Mouse (Mus musculus): ENCODE measurements around the gene Nedd4. TPM values are rescaled to one million over a fixed set of nuclear protein-coding genes. Genes with fewer than 3 reads are reported as not detected.
"Not testable (repeated sequence)": the region's sequence is repeated elsewhere in the genome, so short reads cannot be mapped to it uniquely, and the experiment has no call there.

Gene Nedd4
- polyA plus RNA-seq, 1 experiment from 2014 or later, result 142 TPM

DNA sequence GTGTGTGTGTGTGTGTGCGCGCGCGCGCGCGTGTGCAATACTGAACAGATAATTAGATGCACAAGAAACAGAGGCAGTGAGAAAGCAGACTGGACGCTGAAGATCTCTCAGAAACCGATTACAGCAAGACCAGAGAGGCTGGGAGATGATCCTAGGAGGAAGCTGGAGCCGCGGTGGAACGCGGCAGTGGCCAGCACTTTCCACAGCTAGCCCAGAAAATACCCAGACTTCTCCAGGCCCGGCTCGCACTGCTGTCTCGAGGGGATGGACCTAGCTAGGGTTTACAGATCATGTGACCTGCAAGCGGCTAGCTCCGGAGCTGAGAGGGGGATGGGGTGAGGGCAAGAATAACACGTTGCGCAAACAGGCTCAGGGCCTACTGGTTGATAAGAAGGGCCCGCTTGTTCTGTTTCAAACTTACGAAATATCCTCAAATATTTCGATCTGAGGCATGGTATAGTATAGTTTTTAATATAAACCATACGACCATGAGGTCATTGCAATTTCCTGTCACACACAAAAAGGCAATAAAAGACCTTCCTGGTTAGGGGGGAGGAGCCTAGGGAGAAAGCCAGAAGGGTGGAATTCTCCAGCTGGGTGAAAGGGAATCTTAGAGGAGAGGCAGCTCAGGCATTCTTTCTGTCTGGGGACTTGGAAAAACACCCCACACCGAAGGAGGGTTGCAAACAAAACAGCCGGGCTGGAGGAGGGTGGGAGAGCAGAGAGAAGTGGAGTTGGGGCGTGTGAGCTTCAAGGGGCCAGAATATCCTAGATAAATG is 22.1 kb upstream of the Nedd4 start:
- Histone ChIP-seq H3K27ac (ENCODE audit: low read depth, low read length) (peak overlapping the region; percentile 84), H3K9ac (ENCODE audit: low read depth, low read length) (no peak overlapping the region; the same call in 1 of the 2 replicates), H3K36me3 (ENCODE audit: control insufficient read depth, insufficient read depth) (no peaks in the 10 kb centered on the region), H3K4me1 (replicated peaks; ENCODE audit: control insufficient read depth, insufficient read depth, low read length) (peaks cover 8% of the 10 kb centered on the region; the same call in 1 of the 2 replicates), H3K4me2 (replicated peaks; ENCODE audit: low read depth) (peak overlapping the region; percentile 57), H3K4me3 (ENCODE audit: low read depth, low read length) (peak overlapping the region; percentile 20), H3K27me3 (replicated peaks; ENCODE audit: control insufficient read depth, insufficient read depth, low read length) (no peaks in the 10 kb centered on the region), H3K9me3 (ENCODE audit: control insufficient read depth) (no peaks in the 10 kb centered on the region)
- WGBS, result 2% methylated on average over 27 of the region's 27 CpGs
- no peak for TF ChIP-seq CTCF (IDR thresholded peaks at IDR 0.05; ENCODE audit: low read depth)
- ATAC-seq, result peak; percentile 94

DNA sequence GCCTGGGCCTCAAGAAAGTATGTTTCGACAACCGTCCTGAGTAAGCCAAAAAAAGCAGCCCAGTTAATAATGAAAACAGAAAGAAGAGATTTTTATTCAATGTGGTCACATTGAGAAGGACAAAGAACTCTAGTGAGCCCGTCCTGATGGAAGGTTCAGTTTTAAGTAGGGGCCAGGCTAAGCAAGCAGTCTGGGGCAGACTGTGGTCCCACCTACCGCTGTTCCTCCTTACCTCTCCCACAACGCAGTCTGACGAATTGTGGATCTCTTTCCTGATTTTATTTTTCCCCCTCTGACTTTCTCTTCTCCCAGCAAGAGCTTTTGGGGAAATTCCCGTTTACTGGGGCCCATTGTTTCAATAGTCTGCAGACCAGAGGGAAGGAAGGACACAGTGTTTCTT is 21.5 kb upstream of the Nedd4 start:
- H3K4me1 ChIP-seq (replicated peaks; ENCODE audit: control insufficient read depth, insufficient read depth, low read length), result peaks cover 8% of the 10 kb centered on the region; the same call in 1 of the 2 replicates
- H3K4me3 ChIP-seq (ENCODE audit: low read depth, low read length), result peak overlapping the region; percentile 20; the same call in 1 of the 2 replicates
- H3K36me3 ChIP-seq (ENCODE audit: control insufficient read depth, insufficient read depth), result no peaks in the 10 kb centered on the region
- no peak overlapping the region; the same call in 1 of the 2 replicates for H3K9ac ChIP-seq (ENCODE audit: low read depth, low read length)
- H3K27ac ChIP-seq (ENCODE audit: low read depth, low read length), result peak overlapping the region; percentile 84
- H3K27me3 ChIP-seq (replicated peaks; ENCODE audit: control insufficient read depth, insufficient read depth, low read length), result no peaks in the 10 kb centered on the region
- no peak for ATAC-seq
- H3K4me2 ChIP-seq (replicated peaks; ENCODE audit: low read depth), result peak overlapping the region; percentile 57
- 12% methylated on average over 7 of the region's 7 CpGs for WGBS
- no peak for TF ChIP-seq CTCF (IDR thresholded peaks at IDR 0.05; ENCODE audit: low read depth)
- no peaks in the 10 kb centered on the region for H3K9me3 ChIP-seq (ENCODE audit: control insufficient read depth)

DNA sequence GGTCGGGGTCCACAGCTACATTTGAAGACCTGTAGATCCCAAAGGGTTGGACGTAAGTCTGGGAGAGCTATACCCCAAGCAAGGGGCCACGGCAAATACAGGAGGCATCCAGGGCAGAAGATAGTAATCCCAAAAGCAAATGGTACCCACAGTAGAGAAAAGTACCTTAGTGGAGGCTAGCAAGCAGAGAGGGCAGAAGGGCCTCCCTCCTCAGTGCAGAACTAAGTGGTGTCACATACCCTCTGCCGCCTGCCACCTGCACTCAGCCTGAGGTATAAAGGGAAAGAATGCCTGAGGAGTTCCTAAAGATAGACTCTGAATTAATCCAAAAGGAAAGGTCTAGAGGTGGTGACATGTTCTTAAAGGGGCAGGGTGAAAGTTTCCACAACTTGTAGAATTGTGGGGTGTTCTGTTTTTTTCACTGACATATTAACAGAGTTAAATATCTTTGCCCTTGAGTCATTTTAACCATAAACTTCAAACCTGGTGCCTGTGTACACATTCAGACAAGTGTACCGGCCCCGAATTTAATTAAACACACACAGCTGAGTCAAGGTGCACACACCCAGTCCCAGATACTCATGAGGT is 21.0 kb upstream of the Nedd4 start:
- no peaks in the 10 kb centered on the region for H3K27me3 ChIP-seq (replicated peaks; ENCODE audit: control insufficient read depth, insufficient read depth, low read length)
- H3K9me3 ChIP-seq (ENCODE audit: control insufficient read depth), result no peaks in the 10 kb centered on the region
- no peak for TF ChIP-seq CTCF (IDR thresholded peaks at IDR 0.05; ENCODE audit: low read depth)
- peak overlapping the region; percentile 84 for H3K27ac ChIP-seq (ENCODE audit: low read depth, low read length)
- 44% methylated on average over 6 of the region's 6 CpGs for WGBS
- ATAC-seq, result no peak
- no peak overlapping the region for H3K9ac ChIP-seq (ENCODE audit: low read depth, low read length)
- no peak overlapping the region for H3K4me3 ChIP-seq (ENCODE audit: low read depth, low read length)
- H3K4me1 ChIP-seq (replicated peaks; ENCODE audit: control insufficient read depth, insufficient read depth, low read length), result peaks cover 8% of the 10 kb centered on the region; the same call in 1 of the 2 replicates
- H3K4me2 ChIP-seq (replicated peaks; ENCODE audit: low read depth), result peak overlapping the region; percentile 57; the same call in 1 of the 2 replicates
- no peaks in the 10 kb centered on the region for H3K36me3 ChIP-seq (ENCODE audit: control insufficient read depth, insufficient read depth)

DNA sequence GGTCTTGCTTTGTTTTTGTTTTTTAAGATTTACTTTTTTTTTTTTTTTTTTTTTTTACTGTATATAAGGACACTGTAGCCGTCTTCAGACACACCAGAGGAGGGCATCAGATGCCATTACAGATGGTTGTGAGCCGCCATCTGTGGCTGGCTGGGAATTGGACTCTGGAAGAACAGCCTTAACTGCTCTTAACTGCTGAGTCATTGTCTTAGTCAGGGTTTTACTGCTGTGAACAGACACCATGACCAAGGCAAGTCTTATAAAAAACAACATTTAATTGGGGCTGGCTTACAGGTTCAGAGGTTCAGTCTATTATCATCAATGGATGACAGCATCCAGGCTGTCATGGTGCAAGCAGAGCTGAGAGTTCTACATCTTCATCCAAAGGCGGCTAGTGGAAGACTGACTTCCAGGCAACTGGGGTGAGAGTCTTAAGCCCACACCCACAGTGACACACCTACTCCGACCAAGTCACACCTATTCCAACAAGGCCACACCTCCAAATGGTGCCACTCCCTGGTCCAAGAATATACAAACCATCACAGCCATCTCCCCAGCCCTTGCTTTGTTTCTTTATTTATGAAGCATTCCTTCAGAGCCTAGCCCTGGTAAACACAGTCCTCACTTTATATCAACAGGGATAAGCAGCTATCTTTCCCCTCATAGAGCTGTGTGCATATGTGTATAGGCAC is 19.2 kb upstream of the Nedd4 start:
- ATAC-seq; H3K9ac ChIP-seq (ENCODE audit: low read depth, low read length); H3K9me3 ChIP-seq (ENCODE audit: control insufficient read depth); H3K36me3 ChIP-seq (ENCODE audit: control insufficient read depth, insufficient read depth); H3K4me1 ChIP-seq (replicated peaks; ENCODE audit: control insufficient read depth, insufficient read depth, low read length); H3K27me3 ChIP-seq (replicated peaks; ENCODE audit: control insufficient read depth, insufficient read depth, low read length); H3K27ac ChIP-seq (ENCODE audit: low read depth, low read length); H3K4me3 ChIP-seq (ENCODE audit: low read depth, low read length); H3K4me2 ChIP-seq (replicated peaks; ENCODE audit: low read depth): not testable (repeated sequence)
- whole genome bisulfite sequencing, result 89% methylated on average over 4 of the region's 4 CpGs

DNA sequence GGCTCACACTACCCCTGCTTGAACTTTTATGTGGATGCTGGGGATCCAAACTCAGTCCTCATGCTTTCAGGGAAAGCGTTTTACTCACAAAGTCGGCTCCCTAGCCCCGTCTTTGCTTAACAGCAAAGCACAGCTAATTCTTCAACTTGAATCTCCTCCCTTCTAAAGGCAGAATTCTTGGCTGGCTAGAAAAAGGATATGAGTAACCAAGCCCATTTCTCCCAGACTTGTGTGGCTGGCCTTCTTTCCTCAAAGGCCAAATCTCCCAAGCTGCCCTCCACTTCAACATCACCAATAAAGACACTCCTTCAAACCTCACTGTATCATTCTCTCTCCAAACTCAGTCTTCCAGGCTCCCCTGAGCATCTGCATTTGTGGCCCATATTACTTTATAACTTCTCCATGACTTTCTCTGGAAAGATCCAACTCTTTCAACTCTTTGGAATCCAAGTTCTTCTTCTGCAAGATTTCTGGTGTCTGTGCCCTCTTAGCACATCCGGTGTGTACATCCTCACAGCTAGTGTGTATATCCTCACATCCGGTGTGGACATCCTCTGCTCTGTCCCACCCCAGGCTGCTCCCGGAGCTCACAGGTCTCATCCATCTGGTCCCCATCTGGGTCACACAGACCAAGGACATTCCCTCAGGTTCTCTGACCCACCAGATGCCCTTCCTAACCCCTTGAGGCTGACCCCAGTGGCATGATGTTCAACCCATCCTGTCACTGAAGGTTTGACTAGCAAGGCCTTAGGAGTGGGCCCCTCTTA is 18.3 kb upstream of the Nedd4 start:
- no peaks in the 10 kb centered on the region for H3K9me3 ChIP-seq (ENCODE audit: control insufficient read depth)
- no peak overlapping the region; the same call in 1 of the 2 replicates for H3K9ac ChIP-seq (ENCODE audit: low read depth, low read length)
- TF ChIP-seq CTCF (IDR thresholded peaks at IDR 0.05; ENCODE audit: low read depth), result no peak
- peaks cover 8% of the 10 kb centered on the region; the same call in 1 of the 2 replicates for H3K4me1 ChIP-seq (replicated peaks; ENCODE audit: control insufficient read depth, insufficient read depth, low read length)
- no peak for ATAC-seq
- H3K27ac ChIP-seq (ENCODE audit: low read depth, low read length), result peak overlapping the region; percentile 37; the same call in 1 of the 2 replicates
- H3K4me2 ChIP-seq (replicated peaks; ENCODE audit: low read depth), result no peak overlapping the region
- 76% methylated on average over 6 of the region's 6 CpGs for whole genome bisulfite sequencing
- H3K27me3 ChIP-seq (replicated peaks; ENCODE audit: control insufficient read depth, insufficient read depth, low read length), result no peaks in the 10 kb centered on the region
- no peaks in the 10 kb centered on the region for H3K36me3 ChIP-seq (ENCODE audit: control insufficient read depth, insufficient read depth)
- no peak overlapping the region for H3K4me3 ChIP-seq (ENCODE audit: low read depth, low read length)
